Mouse (Mus musculus) spleen, embryonic (tissue): Measurements from ENCODE around the gene Sypl.

Source experiments
- CTCF ChIA-PET: fragments of 350-600 bp; sonication (Branson Sonifier 250); formaldehyde crosslinking; loops from one replicate; lab custom pipeline; 2022; lab: Charles Lee

Sypl gene

DNA sequence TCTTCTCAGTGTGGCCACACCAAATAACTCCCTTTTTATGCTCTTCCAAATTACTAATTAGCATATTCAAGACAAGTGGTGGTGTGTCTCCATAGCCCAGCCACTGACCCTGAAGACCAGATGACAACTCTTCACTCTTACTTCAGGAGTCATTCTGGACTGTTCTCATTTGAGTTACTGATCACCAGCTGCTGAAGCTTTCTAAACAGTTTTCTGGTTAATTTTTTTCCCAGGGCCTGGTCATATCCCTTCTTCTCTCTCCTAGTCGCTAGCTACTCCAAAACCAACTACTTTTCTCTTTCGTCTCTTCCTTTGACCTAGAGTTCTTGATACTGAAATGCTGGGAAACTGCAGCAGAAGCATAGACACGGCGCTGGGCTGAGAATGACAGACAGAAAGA is 12.6 kb upstream of the Sypl start:
- CTCF ChIA-PET = no interaction called here

DNA sequence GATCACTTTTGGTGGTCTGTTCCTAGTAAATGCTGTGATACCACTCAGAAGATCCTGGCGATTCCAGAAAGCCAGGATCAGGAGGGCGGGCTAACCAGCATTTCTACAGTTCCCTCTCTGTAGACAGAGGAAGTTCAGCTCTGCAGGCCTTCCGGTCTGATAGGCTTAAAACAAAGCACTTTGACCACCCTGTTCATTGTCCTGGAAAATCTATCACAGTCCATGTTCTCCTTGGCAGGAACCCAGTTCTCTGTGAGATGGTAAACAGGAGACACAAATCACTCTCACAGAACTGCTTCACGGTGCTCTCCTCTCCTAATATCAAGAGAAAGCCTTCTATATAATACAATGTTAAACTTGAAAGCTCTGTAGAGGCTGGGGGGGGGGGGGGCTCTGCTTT is 10.3 kb upstream of the Sypl start:
- CTCF ChIA-PET = no interaction called here

DNA sequence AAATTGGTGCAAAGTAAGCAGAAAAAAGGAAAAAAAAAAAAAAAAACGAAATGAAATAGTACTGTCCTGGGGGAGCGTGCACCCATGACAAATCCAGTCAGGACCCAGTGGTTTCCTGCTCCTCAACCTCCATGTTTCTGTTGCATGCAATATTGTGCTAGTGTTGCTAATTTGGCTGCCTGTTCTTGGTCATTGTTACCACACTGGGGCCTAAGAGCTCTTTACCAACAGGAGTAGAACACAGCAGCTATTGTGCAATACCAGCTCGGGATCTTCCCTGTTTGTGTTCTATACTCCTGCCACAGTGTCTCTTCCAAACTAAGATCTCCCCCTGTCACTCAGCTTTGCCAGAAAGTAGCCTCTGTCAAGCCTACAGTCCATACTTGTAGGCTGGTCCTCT is 9.7 kb upstream of the Sypl start:
- CTCF ChIA-PET = interaction anchor here (0.6 kb wide), 1 partner anchor 39 kb away, joined by 4 read pairs; no protein-coding TSS in a partner anchor

DNA sequence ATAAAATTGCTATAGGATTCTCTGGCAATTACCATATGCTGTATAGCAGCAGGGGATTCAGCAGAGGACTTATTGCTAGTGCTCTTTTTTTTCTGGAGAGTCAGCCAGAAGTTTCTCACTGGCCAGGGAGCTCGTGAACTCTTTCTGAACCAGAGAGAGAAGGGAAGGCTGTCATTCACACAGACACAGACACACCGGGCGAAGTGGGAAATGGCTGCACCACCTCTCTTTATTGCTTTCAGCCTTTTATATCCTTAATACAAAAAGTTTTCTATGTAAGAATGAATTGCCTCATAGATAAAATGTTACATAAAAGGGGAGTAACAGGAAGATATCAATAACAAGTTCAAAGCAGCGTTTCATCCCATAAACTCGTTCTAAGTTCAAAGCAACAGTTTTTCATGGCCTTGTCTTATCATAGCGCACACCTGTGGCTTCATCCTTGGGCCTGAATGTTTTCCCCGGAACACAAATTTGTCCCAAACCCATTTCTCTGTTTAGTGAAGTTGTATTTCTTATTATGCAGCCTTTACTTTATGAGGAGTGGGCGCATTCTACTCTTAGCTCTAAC is 8.7 kb upstream of the Sypl start:
- CTCF ChIA-PET = no interaction called here

DNA sequence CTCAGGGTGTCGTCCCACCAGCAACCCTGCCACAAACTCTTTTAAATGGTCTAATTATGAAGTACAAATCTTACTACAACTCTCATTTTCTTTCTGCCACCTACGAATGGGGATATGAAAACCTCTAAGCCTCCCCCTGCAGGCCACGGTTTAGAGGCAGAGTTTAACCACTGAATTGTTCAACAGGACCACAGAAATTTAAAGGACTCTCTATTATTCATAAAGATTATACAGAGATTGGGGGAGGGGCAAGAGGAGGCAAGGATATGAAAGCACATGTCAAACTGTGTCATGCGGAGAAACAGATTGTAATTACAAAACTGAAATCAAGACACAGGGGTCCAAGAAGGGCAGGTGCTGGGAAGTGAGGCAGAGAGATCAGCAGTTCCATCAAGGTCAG is 7.3 kb upstream of the Sypl start:
- CTCF ChIA-PET = interaction anchor here (0.6 kb wide), 1 partner anchor 1186 kb away, joined by 3 read pairs; no protein-coding TSS in a partner anchor

DNA sequence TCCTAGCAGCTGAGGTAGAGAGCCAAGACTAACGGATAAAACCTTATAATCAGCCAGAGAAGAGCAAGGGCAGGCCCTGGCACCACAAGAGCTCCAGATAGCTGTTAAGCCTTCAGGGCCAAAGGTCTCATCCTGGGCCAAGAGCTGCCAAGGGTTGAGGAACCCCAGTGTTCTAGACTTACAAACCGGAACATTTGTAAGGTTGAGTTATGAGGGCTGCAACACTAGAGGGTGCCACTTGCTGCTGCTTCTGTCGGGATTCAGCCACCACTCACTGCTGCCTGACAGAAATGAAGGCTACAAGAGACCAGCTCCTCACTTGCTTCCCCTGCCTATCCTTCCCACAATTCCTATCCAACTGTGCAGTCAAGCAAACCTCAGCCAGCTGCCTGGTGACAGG is 1.3 kb upstream of the Sypl start:
- CTCF ChIA-PET = interaction anchor here (0.6 to 2.4 kb wide), 4 partner anchors 36 to 199 kb away, joined by 3 to 13 read pairs (median 6); no protein-coding TSS in a partner anchor

DNA sequence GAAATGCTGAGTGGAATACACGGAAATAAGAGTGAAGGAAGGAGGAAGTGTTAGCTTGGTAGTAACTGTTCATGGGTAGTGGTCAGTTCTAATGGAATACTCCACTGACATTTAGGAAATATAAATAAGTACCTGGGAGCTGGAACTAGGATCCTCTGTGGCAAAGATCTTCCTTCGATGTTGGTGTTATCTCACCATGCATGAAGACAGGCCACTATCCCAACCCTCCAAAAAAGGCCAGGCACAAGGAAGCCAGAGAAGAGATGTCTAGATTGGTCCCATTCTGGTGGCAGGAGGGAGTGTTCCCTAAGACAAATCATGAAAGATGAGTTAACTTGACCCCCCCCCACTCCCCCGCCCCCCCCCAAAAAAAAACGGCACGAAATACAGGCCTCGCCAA is 625 bp upstream of the Sypl start:
- CTCF ChIA-PET = interaction anchor here (0.6 to 2.4 kb wide), 5 partner anchors 25 to 199 kb away, joined by 3 to 13 read pairs (median 4); no protein-coding TSS in a partner anchor

DNA sequence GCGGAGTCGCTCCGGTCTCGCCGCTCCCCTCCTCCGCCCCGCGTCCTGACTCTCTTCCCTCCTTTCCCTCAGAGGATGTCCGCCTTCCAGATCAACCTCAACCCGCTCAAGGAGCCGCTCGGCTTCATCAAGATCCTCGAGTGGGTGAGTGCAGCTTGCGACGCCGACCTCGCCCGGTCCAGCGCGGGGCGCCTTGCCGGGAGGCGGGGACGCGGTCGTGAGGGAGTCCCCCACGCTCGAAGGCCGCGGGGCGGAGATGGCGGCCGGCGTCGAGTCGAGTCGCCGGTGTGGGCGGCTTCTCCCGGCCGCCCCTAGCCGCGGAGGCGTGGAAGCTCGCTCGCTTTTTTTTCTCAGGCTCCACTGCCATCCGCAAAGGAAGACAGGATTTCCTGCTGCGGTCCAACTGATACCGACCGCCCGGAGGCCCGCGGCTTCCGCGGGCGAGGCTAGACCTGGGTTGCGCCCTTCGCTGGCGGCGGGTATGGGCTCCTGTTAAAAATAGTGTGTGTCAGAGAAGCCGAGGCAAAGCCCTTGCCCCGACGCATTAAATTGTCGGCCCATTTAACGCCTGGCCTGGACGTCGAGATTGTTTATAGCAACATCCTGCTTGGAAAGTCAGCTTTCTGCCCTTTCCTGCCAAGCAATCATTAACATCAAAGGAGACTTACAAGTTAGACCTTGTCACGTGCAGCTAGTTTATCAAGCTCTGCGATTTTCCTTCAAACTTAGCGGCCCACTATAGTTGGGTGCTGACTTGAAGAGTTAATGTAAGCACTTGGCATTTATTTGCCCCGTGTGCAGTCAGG is 728 bp downstream of the Sypl start:
- CTCF ChIA-PET = interaction anchor here (0.6 to 0.7 kb wide), 2 partner anchors 40 to 399 kb away, joined by 4 to 5 read pairs; no protein-coding TSS in a partner anchor

DNA sequence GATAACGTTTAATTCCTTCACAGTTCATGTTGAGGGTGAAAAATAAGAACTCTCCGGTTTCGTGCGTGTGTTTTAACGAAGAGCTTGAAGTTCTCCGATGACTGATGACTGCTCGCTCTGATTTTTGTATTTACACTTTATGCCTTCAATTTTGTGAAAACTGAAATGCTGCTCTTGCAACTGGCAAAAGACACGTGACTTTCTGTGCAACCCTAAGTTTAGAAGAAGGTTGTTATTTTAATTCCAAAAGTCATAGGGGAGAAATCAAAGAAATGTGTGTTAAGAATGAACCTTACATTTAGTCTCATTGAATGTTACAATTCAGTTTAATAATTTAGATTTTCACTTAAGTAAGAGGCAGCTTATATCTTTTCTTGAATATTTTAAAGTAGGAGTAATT is 1.3 kb downstream of the Sypl start:
- CTCF ChIA-PET = interaction anchor here (0.7 kb wide), 1 partner anchor 40 kb away, joined by 4 read pairs; no protein-coding TSS in a partner anchor

DNA sequence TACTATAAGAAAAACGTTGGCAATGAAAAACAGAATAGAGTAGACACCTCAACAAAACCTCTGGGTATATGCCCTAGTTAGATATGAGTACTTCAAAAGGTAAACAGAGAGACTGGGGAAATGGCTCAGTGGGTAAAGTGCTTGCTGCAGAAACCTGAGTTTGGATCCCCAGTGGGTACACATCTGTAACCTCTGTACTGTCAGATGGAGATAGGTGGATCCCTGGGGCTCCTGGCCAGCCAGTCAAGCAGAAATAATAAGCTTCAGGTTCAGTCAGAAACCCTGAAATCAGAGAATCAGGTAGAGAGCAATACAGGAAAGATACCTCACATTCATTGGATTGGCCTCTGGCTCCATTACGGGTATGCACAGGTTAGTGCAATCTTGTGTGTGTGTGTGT is 3.5 kb downstream of the Sypl start:
- CTCF ChIA-PET = no interaction called here

DNA sequence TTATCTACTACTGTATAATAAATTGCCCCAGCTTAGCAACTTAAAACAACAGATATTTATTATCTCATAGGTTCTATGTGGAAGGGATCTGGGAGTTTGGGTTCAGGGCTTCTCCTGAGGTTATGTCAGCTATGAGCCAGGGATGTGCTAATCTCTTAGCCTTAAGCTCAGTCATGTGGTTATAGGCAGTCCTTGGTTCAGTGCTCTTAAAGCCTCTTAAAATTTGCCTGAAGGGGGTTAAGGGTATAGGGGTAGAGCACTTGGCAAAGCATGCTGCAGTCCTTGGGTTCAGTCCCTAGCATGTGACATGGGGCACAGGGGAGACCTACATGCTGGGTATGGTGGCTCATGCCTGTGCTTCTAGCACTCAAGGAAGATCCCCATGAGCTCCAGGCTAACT is 8.4 kb downstream of the Sypl start:
- CTCF ChIA-PET = no interaction called here

DNA sequence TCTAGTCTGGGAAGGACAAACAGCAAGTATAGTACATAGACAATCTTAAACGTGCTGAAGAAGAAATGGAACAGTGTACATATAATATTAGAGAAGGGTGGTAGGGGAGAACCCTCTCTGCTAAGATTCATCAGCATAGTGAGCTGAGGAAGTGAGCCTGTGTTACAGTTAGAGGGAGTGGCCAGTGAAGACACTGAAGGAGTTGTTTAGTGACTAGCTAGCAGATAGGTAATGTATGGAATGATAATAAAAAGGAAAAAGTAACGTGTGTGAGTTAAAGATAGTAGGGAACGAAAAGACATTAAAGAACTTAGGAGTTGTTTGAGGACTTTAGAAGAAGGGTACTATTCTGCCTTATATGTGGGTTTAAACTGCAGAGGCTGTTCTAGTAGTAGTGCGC is 10.2 kb downstream of the Sypl start:
- CTCF ChIA-PET = no interaction called here

DNA sequence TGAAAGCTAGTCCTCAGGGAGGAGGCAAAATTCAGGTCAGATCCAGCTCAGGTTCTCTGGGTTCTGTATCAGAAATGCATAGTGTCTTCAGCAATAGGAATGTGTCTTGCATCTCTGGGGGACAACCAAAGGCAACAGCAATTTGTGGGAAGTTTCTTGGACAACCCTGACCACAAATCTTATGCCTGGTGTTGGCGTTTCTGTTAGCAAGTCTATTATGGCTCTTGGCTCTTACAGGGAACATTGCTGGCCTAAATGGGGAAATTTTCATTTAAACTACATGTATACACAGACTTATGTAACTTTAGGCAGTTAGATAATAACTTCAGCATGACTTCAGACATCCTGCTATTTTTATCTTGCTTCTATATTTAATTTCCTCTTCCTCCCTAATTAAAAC is 18.6 kb downstream of the Sypl start:
- CTCF ChIA-PET = no interaction called here

DNA sequence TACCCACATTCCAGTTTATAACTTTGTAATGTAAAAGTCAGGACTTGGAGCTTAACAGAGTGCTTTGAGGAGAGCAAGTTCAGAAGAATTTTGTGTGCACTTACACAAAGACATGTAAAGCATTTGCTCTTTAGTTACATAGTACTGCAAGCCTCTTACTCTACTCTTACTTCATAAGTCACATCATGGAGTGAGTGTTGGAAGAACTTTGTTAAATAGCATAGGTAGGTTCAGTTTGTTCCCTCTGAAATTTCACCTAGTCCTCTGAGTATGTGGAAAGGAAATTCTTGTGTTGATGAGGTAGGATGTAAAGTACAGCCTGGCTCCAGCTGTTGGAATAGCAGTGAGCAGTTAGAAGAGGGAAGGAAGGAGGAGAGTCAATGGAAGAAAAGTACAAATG is 21.2 kb downstream of the Sypl start:
- CTCF ChIA-PET = interaction anchor here (0.6 to 1.3 kb wide), 2 partner anchors 15 to 1796 kb away, joined by 3 to 19 read pairs; no protein-coding TSS in a partner anchor

DNA sequence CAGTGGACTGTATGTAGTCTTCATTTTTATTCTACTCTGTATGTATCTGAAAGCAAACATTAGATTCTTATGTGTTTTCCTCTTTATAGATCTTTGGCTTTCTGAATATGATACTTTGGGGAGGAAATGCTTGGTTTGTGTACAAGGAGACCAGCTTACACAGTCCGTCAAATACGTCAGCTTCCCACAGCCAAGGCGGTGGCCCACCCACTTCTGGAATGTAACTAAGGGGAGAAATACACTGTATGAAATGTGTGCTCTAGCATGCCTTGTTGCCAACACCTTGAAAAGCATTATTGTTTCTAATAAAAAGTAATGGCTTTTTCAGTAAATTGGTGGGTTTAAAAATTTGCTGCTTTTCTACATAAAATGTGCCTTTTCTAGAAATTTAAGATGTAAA is 21.8 kb downstream of the Sypl start:
- CTCF ChIA-PET = no interaction called here

DNA sequence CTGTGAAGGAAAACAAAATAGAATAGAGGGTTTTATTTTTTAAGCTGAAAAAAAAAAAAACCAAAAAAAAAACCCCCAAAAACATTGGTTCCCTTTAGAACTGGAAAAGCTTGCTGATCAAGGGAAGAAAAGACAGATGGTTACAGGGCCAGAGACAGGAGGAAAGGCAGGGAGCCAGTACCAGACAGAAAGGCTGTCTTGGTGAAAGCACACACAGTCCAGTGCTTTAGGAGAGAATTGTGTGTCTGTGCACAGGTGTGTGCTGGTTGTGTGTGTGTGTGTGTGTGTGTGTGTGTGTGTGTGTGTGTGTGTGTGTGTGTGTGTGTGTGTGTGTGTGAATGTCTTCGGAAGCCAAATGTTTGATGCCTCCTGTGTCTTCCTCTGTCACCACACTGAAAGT is 28.9 kb downstream of the Sypl start:
- CTCF ChIA-PET = interaction anchor here (0.7 to 1.0 kb wide), 4 partner anchors 11 to 1656 kb away, joined by 3 to 15 read pairs (median 4); no protein-coding TSS in a partner anchor

DNA sequence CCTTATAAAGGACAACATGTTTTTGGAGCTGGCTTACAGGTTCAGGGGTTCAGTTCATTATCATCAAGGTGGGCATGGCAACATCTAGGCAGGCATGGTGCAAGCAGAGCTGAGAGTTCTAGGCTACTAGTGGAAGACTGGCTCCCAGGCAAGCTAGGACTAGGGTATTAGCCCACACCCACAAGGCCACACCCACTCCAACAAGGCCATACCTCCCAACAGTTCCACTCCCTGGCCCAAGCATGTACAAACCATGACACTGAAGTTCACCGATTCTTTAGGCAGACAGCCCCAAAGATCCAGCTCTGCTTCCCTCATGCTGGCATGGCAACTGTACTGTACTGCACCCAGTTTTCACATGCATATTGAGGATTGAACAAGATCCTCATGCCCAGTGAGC is 29.4 kb downstream of the Sypl start:
- CTCF ChIA-PET = interaction anchor here (0.7 to 1.0 kb wide), 3 partner anchors 11 to 39 kb away, joined by 3 to 15 read pairs (median 4); no protein-coding TSS in a partner anchor

DNA sequence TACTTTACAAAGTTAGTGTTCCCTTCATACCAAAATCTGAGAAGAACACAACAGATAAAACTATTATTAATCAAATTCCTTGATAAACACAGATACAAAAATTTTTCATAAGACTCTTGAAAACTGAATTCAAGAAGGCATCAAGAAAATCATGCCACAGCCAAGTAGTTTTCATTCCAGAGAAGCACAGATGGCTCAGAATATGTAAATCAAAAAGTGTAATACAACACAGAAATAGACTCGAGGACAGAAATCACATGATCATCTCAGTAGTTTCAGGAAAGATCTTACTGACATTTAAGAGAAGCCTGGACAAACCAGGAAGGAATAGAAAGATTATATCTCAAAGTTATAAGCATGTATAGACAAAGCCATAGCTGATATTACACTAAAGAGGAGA is 32.6 kb downstream of the Sypl start:
- CTCF ChIA-PET = no interaction called here

DNA sequence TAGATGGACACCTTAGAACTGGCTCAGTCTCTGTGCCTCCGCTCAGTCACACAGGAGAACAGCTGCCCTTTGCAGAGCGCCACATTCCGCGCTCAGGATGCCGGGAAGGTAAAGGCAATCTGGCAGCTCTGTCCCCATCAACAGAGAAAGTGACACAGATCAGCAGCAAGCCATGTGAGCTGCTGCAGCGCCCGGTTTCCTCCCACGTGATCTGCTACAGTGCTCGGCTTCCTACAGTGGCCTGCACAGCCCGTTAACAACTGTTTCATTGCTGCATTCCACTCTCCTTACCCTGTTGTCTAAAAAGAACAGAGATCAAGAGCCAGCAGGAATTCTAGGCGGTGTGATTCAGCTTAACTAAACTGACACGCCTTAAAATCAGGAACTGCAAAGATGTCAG is 36.0 kb downstream of the Sypl start:
- CTCF ChIA-PET = interaction anchor here (0.9 to 1.0 kb wide), 2 partner anchors 9 to 16 kb away, joined by 3 read pairs; no protein-coding TSS in a partner anchor

DNA sequence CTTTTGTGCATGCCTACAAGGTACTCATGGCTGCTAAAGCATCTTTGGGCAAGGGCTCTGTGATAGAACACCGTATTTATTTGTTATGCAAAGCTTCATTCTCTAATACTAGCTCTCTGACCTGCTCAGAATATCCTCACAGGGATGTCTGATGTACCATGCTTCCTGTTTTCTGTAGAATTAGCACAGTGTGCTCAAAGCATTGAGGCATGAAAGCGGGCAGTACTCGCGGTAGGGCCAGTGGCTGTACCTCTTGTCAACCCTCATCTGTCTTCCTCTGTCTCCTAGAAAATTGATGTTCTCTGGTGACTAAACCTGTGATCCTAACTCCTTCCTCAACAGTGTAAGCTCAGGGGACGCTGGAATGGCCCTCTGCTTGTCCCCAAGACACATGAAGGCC is 40.4 kb downstream of the Sypl start:
- CTCF ChIA-PET = interaction anchor here (0.6 to 1.9 kb wide), 3 partner anchors 11 to 39 kb away, joined by 4 to 15 read pairs (median 6); no protein-coding TSS in a partner anchor

DNA sequence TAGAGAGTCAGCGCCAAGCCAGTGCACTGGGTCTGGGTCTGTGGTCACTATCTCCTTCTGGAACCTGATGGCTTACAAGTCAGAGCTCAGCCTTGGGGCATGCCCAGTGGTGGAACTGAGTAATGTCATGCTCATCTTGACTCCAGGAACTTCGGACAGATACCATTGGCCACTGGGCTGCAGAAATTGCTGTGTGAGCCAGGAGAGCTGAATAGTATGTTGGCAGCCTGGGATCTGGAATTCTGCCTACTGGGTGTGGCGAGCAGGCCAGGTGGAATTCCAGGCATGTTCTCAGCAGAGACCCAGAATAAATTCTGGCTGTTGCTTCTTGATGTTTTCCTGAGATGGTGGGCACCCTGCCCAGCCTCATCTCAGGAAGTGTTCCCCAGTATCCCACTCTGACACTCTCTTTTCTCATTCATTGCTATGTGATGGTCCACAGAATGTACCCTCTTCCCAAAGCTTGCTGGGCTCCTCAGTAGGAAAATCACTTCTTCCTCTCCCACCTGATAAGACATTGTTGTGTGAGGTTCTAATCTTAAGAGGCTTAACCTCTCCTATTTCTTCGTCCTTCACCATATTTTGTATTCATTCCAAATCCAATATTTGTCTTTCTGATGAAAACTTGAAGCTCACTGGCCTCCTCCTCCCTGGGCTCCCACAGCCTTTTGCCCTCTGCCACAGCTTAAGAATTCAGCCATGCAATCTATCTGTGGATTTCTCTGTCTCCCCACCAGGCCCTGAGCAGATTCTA is 41.6 kb downstream of the Sypl start:
- CTCF ChIA-PET = interaction anchor here (0.9 to 1.9 kb wide), 4 partner anchors 11 to 42 kb away, joined by 3 to 6 read pairs (median 4); no protein-coding TSS in a partner anchor
